Mouse (Mus musculus): ENCODE results near the gene N4bp1.

Gene N4bp1

GRCm38 (mm10) chr8:86820756-86821201 is 64.3 kb downstream of the N4bp1 start:
- DNase-seq: peak; percentile 59 to 67

- no peak for DNase-seq
These were observed 64.8 kb downstream of the N4bp1 start for GRCm38 (mm10) chr8:86820186-86820755.

GRCm38 (mm10) chr8:86819426-86819825 is 65.6 kb downstream of the N4bp1 start:
- no peak for DNase-seq

GRCm38 (mm10) chr8:86808990-86809960 is 75.8 kb downstream of the N4bp1 start:
- no peak for DNase-seq

- peak in 1 of 2 experiments; percentile 16 for DNase-seq
These were observed 76.8 kb downstream of the N4bp1 start for GRCm38 (mm10) chr8:86808239-86808638.

- DNase-seq: no peak
These were observed 83.1 kb downstream of the N4bp1 start for GRCm38 (mm10) chr8:86801988-86802387.

GRCm38 (mm10) chr8:86800966-86801365 is 84.1 kb downstream of the N4bp1 start:
- DNase-seq: no peak

GRCm38 (mm10) chr8:86798141-86798540 is 86.9 kb downstream of the N4bp1 start:
- no peak for DNase-seq

- DNase-seq: no peak
These were observed 87.4 kb downstream of the N4bp1 start for GRCm38 (mm10) chr8:86797705-86798104.

- DNase-seq: no peak
These were observed 90.3 kb downstream of the N4bp1 start for GRCm38 (mm10) chr8:86794716-86795115.

- peak; percentile 15 to 43 for DNase-seq
These were observed 93.5 kb downstream of the N4bp1 start for GRCm38 (mm10) chr8:86791542-86791941.

- no peak for DNase-seq
These were observed 95.5 kb downstream of the N4bp1 start for GRCm38 (mm10) chr8:86789576-86789975.

GRCm38 (mm10) chr8:86787891-86788420 is 97.1 kb downstream of the N4bp1 start:
- DNase-seq: peak; percentile 52 to 66

- DNase-seq: peak; percentile 40 to 68
These were observed 98.6 kb downstream of the N4bp1 start for GRCm38 (mm10) chr8:86786498-86786897.

GRCm38 (mm10) chr8:86781094-86781493 is 104.0 kb downstream of the N4bp1 start:
- no peak for DNase-seq

- DNase-seq: no peak
These were observed 105.9 kb downstream of the N4bp1 start for GRCm38 (mm10) chr8:86779207-86779606.

- peak; percentile 61 to 68 for DNase-seq
These were observed 114.9 kb downstream of the N4bp1 start for GRCm38 (mm10) chr8:86769945-86770715.

GRCm38 (mm10) chr8:86768499-86768898 is 116.6 kb downstream of the N4bp1 start:
- DNase-seq: no peak

GRCm38 (mm10) chr8:86766548-86767211 is 118.4 kb downstream of the N4bp1 start:
- peak; percentile 13 to 68 for DNase-seq

GRCm38 (mm10) chr8:86765669-86766068 is 119.4 kb downstream of the N4bp1 start:
- DNase-seq: no peak

GRCm38 (mm10) chr8:86765155-86765554 is 119.9 kb downstream of the N4bp1 start:
- DNase-seq: no peak

GRCm38 (mm10) chr8:86762806-86763205 is 122.3 kb downstream of the N4bp1 start:
- no peak for DNase-seq
